Mouse (Mus musculus) lung, adult 2 months (tissue): Measurements from ENCODE around the gene Prkg1.

ENCODE experiments used
- CTCF ChIP-seq: fragments of 200-500 bp; IDR thresholded peaks from 2 replicates; pipeline ENCODE4 v1.5.1; 2011; ENCODE audit warnings: mild to moderate bottlenecking, low read length, control low read depth; ENCODE audit not compliant: insufficient read depth
- POLR2A ChIP-seq: fragments of 200-500 bp; IDR thresholded peaks from 2 replicates; pipeline ENCODE4 v1.6.1; 2011; ENCODE audit warnings: low read depth, mild to moderate bottlenecking, control low read depth, low read length, borderline replicate concordance; ENCODE audit errors: extremely low read depth

- TF ChIP-seq CTCF (no peak), POLR2A (no peak)
Measured at GRCm38 (mm10) chr19:30625391-30625790, 1139.4 kb downstream of the Prkg1 start.
